Mouse (Mus musculus): ENCODE data around the gene Cdkn2d.
"Not testable (repeated sequence)": the region's sequence is repeated elsewhere in the genome, so short reads cannot be mapped to it uniquely, and the experiment has no call there.

Cdkn2d gene

GRCm38 (mm10) chr9:21320619-21321512, 29.7 kb upstream of the Cdkn2d start, which contains the start of gene Slc44a2:
Slc44a2 (plus strand) TSS chr9:21320698.
- in situ Hi-C loops (cut with MboI; ENCODE audit: low pct_unique_long_range_greater_than_20kb in 1 of 2, low sequenced_read_pairs in 2 of 2, unreplicated experiment in 1 of 2) = no loop called here

GRCm38 (mm10) chr9:21320280-21320618, 29.0 kb upstream of the Cdkn2d start:
- in situ Hi-C loops (cut with MboI; ENCODE audit: low pct_unique_long_range_greater_than_20kb in 1 of 2, low sequenced_read_pairs in 2 of 2, unreplicated experiment in 1 of 2) = no loop called here

GRCm38 (mm10) chr9:21319503-21319902, 28.3 kb upstream of the Cdkn2d start:
- in situ Hi-C loops (cut with MboI; ENCODE audit: low pct_unique_long_range_greater_than_20kb in 1 of 2, low sequenced_read_pairs in 2 of 2, unreplicated experiment in 1 of 2) = no loop called here

- in situ Hi-C loops (cut with MboI; ENCODE audit: low pct_unique_long_range_greater_than_20kb in 1 of 2, low sequenced_read_pairs in 2 of 2, unreplicated experiment in 1 of 2) = no loop called here
Measured at GRCm38 (mm10) chr9:21318792-21319191, 27.6 kb upstream of the Cdkn2d start.

- in situ Hi-C loops (cut with MboI; ENCODE audit: low pct_unique_long_range_greater_than_20kb in 1 of 2, low sequenced_read_pairs in 2 of 2, unreplicated experiment in 1 of 2) = no loop called here
Measured at GRCm38 (mm10) chr9:21316696-21317095, 25.5 kb upstream of the Cdkn2d start.

- in situ Hi-C loops (cut with MboI; ENCODE audit: low pct_unique_long_range_greater_than_20kb in 1 of 2, low sequenced_read_pairs in 2 of 2, unreplicated experiment in 1 of 2) = no loop called here
Measured at GRCm38 (mm10) chr9:21315421-21315820, 24.2 kb upstream of the Cdkn2d start.

- in situ Hi-C loops (cut with MboI; ENCODE audit: low pct_unique_long_range_greater_than_20kb in 1 of 2, low sequenced_read_pairs in 2 of 2, unreplicated experiment in 1 of 2) = loop anchor here in 1 of 2 experiments (5.0 kb wide), 1 partner anchor 38 kb away; no protein-coding TSS in a partner anchor
Measured at GRCm38 (mm10) chr9:21314367-21315140, 23.3 kb upstream of the Cdkn2d start.

- in situ Hi-C loops (cut with MboI; ENCODE audit: low pct_unique_long_range_greater_than_20kb in 1 of 2, low sequenced_read_pairs in 2 of 2, unreplicated experiment in 1 of 2) = loop anchor here in 1 of 2 experiments (5.0 kb wide), 1 partner anchor 39 kb away; no protein-coding TSS in a partner anchor
Measured at GRCm38 (mm10) chr9:21313394-21313793, 22.2 kb upstream of the Cdkn2d start.

GRCm38 (mm10) chr9:21312134-21312533, 20.9 kb upstream of the Cdkn2d start, which contains the start of gene Ap1m2:
Ap1m2 (minus strand) TSS chr9:21312337.
- in situ Hi-C loops (cut with MboI; ENCODE audit: low pct_unique_long_range_greater_than_20kb in 1 of 2, low sequenced_read_pairs in 2 of 2, unreplicated experiment in 1 of 2) = loop anchor here in 1 of 2 experiments (5.0 kb wide), 1 partner anchor 40 kb away; no protein-coding TSS in a partner anchor

- in situ Hi-C loops (cut with MboI; ENCODE audit: low pct_unique_long_range_greater_than_20kb in 1 of 2, low sequenced_read_pairs in 2 of 2, unreplicated experiment in 1 of 2) = loop anchor here in 1 of 2 experiments (5.0 kb wide), 1 partner anchor 41 kb away; no protein-coding TSS in a partner anchor
Measured at GRCm38 (mm10) chr9:21311695-21312094, 20.5 kb upstream of the Cdkn2d start.

GRCm38 (mm10) chr9:21309150-21309741, 18.0 kb upstream of the Cdkn2d start:
- in situ Hi-C loops (cut with MboI; ENCODE audit: low pct_unique_long_range_greater_than_20kb in 1 of 2, low sequenced_read_pairs in 2 of 2, unreplicated experiment in 1 of 2) = no loop called here

GRCm38 (mm10) chr9:21305065-21305464, 13.9 kb upstream of the Cdkn2d start:
- in situ Hi-C loops (cut with MboI; ENCODE audit: low pct_unique_long_range_greater_than_20kb in 1 of 2, low sequenced_read_pairs in 2 of 2, unreplicated experiment in 1 of 2) = no loop called here

GRCm38 (mm10) chr9:21299014-21299413, 7.8 kb upstream of the Cdkn2d start:
- in situ Hi-C loops (cut with MboI; ENCODE audit: low pct_unique_long_range_greater_than_20kb in 1 of 2, low sequenced_read_pairs in 2 of 2, unreplicated experiment in 1 of 2) = no loop called here

- in situ Hi-C loops (cut with MboI; ENCODE audit: low pct_unique_long_range_greater_than_20kb in 1 of 2, low sequenced_read_pairs in 2 of 2, unreplicated experiment in 1 of 2) = no loop called here
Measured at GRCm38 (mm10) chr9:21292271-21292670, 1.1 kb upstream of the Cdkn2d start.

- in situ Hi-C loops (cut with MboI; ENCODE audit: low pct_unique_long_range_greater_than_20kb in 1 of 2, low sequenced_read_pairs in 2 of 2, unreplicated experiment in 1 of 2) = not testable (repeated sequence)
Measured at GRCm38 (mm10) chr9:21291868-21292267, 661 bp upstream of the Cdkn2d start.

- in situ Hi-C loops (cut with MboI; ENCODE audit: low pct_unique_long_range_greater_than_20kb in 1 of 2, low sequenced_read_pairs in 2 of 2, unreplicated experiment in 1 of 2) = no loop called here
Measured at GRCm38 (mm10) chr9:21290589-21290988, 618 bp downstream of the Cdkn2d start.

GRCm38 (mm10) chr9:21289337-21289671, 1.9 kb downstream of the Cdkn2d start:
- in situ Hi-C loops (cut with MboI; ENCODE audit: low pct_unique_long_range_greater_than_20kb in 1 of 2, low sequenced_read_pairs in 2 of 2, unreplicated experiment in 1 of 2) = no loop called here

- in situ Hi-C loops (cut with MboI; ENCODE audit: low pct_unique_long_range_greater_than_20kb in 1 of 2, low sequenced_read_pairs in 2 of 2, unreplicated experiment in 1 of 2) = no loop called here
Measured at GRCm38 (mm10) chr9:21288404-21289336, 2.5 kb downstream of the Cdkn2d start.
